Mouse (Mus musculus): ENCODE measurements at regions not wholly inside any gene's neighbourhood (a gene's known extent, or its start where the extent isn't known, plus 50 kb on each side); places are given as distances from the start of the nearest gene placed in this dataset.

- TF ChIP-seq CTCF (IDR thresholded peaks at IDR 0.05; ENCODE audit: low read depth, low read length) (no peak), POLR2A (IDR thresholded peaks at IDR 0.05; ENCODE audit: extremely low read depth, insufficient read depth, low read length) (no peak)
Observed at GRCm38 (mm10) chr13:118490610-118491009, 103.6 kb upstream of the Mrps30 start.

All from liver, adult 2 months (tissue).